Mouse (Mus musculus) urinary bladder, adult 18-20 months (tissue): ENCODE measurements around the gene Olfr1500.
"Not testable (repeated sequence)": the region's sequence is repeated elsewhere in the genome, so short reads cannot be mapped to it uniquely, and the experiment has no call there.

Source experiments
- DNase-seq, 2 experiments: peaks; one replicate each; pipeline ENCODE4 v3.0.0; 2022; ENCODE audit warnings: low spot score in 2 of 2, mixed read lengths in 2 of 2

Gene Olfr1500

GRCm38 (mm10) chr19:13830388-13830787 lies at the start of gene Olfr1500:
Gene Olfr1500, minus strand, starts transcription at chr19:13830488.
- no peak for DNase-seq

GRCm38 (mm10) chr19:13861495-13861894 lies 31.2 kb upstream of the Olfr1500 start, which contains the start of gene Olfr1502:
Gene Olfr1502, plus strand, starts transcription at chr19:13861795.
- DNase-seq: no peak

GRCm38 (mm10) chr19:13850592-13850991 lies 20.3 kb upstream of the Olfr1500 start, which contains the start of gene Olfr1501:
Gene Olfr1501, minus strand, starts transcription at chr19:13850692.
- DNase-seq: not testable (repeated sequence)

GRCm38 (mm10) chr19:13828447-13828846 lies 1.8 kb downstream of the Olfr1500 start:
- DNase-seq: no peak

- DNase-seq: no peak
These were observed 9.4 kb downstream of the Olfr1500 start for GRCm38 (mm10) chr19:13820847-13821246.

- DNase-seq: no peak
These were observed 10.9 kb downstream of the Olfr1500 start, which contains the start of gene Olfr1499 for GRCm38 (mm10) chr19:13819347-13819746. Gene Olfr1499, minus strand, starts transcription at chr19:13819447.

GRCm38 (mm10) chr19:13818827-13819226 lies 11.5 kb downstream of the Olfr1500 start:
- no peak for DNase-seq

- DNase-seq: no peak
These were observed 17.5 kb downstream of the Olfr1500 start for GRCm38 (mm10) chr19:13812823-13813222.

- DNase-seq: not testable (repeated sequence)
These were observed 24.8 kb downstream of the Olfr1500 start for GRCm38 (mm10) chr19:13805486-13805885.

- DNase-seq: no peak
These were observed 32.2 kb downstream of the Olfr1500 start, which contains the start of gene Olfr1497 for GRCm38 (mm10) chr19:13798102-13798501. Gene Olfr1497, minus strand, starts transcription at chr19:13798202.

GRCm38 (mm10) chr19:13777578-13777977 lies 52.7 kb downstream of the Olfr1500 start, which contains the start of gene Olfr1496:
Gene Olfr1496, plus strand, starts transcription at chr19:13777878.
- DNase-seq: no peak
